Mouse (Mus musculus) T-helper 17 cell (primary cell): ENCODE data around the gene Mfap1b.
"Not testable (repeated sequence)": the region's sequence is repeated elsewhere in the genome, so short reads cannot be mapped to it uniquely, and the experiment has no call there.

Experiments
- in situ Hi-C, 2 experiments: fragments of 300-600 bp; cut with MboI, MseI; formaldehyde crosslinking; loops; 1 replicate in 1 of 2; 2 replicates in 1 of 2; pipeline ENCODE4 v1.15.1; 2025; ENCODE audit warnings: high pct_unique_total_duplicates in 2 of 2

The Mfap1b gene

DNA sequence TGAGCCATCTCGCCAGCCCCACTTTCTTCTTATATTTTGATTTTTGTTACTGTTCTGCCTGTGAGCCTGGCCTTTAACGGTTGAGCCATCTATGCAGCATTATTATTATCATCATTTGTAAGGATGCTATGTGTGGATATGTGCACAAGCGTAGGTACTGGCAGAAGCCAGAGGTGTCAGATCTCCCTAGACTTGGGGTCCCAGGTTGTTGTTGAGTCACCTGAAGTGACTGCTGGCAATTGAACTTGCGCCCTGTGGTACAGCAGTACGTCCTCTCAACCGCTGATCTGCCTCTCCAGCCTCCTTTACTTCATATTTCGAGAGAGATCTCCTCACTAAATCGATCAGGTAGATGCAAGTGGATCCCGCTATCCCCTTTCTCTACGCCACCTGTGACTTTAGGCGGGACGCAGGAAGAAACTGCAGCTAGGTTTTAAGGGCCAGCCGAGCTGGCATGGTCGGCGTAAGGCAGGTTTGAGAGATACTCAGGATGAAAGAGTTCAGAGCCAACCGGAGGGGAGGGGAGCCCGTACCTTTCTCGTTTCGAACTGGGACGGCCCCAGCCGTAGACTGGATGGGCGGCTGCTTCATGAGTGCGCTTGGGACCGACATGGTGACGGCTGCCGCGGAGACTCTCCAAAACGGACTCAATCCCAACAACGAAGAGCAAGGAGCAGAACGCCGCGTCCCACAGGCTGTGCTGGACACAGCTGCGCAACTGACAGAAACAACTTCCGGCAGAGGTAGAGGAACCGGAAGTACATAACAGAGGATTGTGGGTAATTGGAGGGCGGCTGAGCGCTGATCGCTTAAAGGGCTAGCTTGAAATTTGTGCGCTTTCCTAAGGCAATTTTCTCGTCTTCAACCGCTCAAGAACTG is at the start of gene Mfap1b:
Gene Mfap1b, minus strand, starts transcription at position 767 of the 879 bp plus-strand sequence.
- in situ Hi-C loops: loop anchor here in 1 of 2 experiments (5.0 kb wide), 1 partner anchor 34 kb away; the partner anchor contains the start of genes Mfap1a and Wdr76

DNA sequence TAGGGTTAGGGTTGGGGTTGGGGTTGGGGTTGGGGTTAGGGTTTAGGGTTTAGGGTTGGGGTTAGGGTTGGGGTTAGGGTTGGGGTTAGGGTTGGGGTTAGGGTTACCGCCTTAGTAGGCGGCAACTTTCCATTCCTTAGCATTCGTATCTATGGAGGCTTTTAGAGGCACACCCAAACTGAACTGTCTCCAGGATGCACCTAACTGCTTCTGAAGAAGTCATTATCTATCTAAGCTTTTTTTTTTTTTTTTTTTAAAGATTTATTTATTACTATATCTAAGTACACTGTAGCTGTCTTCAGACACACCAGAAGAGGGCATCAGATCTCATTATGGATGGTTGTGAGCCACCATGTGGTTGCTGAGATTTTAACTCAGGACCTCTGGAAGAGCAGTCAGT is 49.0 kb upstream of the Mfap1b start:
- in situ Hi-C loops: not testable (repeated sequence)

DNA sequence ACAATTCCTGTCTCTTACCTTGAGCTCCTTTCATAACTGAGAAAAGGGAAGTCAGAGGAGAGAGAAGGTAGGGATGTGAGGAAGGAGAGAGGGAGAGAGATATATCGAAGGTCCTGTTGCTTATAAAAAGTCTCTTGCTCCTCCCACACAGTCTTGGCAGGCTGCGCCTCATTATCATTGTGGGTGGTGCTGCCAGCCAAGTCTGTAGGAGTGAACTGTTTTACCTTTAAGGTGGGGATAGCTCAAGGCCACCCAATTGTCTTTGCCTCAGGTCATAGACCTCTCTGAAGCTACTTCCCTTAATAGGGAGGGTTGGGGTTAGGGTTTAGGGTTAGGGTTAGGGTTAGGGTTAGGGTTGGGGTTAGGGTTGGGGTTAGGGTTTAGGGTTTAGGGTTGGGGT is 48.1 kb upstream of the Mfap1b start:
- in situ Hi-C loops: no loop called here

DNA sequence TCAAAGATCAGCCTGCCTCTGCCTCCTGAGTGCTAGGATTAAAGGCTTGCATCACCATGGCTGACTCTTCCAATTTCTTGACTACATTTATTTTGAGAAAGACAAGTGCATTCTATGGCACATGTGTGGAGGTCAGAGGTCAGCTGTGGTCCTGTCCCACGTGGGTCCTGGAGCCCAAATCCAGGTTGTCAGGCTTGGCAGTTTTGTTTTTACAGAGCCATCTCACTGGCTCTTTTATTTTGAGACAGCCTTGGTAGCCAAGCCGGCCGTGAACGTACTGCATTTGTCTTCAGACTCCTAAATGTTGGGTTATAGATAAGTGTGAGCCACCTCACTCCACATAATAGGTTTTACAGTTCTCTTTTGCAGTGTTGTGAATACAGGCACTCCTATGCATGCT is 44.8 kb upstream of the Mfap1b start:
- in situ Hi-C loops: not testable (repeated sequence)

DNA sequence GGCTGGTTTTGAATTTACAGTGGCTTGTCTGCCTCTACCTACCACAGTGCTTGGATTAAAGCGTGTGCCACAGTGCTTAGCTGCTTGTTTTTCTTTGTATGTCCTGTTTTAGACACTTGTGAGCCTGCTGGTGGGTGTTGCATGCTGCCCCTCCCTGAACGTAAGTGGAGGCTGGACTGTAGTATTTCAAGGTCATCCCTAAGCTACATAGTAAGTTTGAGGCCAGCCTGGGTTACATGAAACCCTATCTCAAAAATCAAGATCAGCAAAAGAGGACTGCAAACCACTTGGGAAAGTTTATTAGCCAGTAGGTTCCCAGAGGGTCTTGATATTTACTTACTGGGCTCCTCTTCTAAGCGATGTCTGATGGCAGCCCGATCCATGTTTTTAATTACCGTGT is 44.2 kb upstream of the Mfap1b start:
- in situ Hi-C loops: no loop called here

DNA sequence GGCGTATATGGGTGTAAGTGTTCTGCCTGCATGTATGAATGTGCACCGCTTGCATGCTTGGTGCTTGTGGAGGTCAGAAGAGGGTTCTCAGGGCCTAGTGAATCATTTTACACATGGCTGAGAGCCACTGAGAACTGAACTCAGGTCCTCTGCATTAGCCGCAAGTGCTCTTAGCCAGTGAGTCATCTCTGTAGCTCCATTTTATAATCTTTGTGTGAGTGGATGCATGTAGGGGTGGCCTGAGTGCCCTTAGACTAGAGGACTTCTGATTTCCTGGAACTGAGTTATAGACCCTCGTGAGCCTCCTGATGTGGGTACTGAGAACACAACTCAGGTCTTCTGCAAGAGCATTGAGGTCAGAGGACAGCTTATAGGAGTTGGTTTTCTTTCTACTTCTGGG is 40.3 kb upstream of the Mfap1b start:
- in situ Hi-C loops: no loop called here

DNA sequence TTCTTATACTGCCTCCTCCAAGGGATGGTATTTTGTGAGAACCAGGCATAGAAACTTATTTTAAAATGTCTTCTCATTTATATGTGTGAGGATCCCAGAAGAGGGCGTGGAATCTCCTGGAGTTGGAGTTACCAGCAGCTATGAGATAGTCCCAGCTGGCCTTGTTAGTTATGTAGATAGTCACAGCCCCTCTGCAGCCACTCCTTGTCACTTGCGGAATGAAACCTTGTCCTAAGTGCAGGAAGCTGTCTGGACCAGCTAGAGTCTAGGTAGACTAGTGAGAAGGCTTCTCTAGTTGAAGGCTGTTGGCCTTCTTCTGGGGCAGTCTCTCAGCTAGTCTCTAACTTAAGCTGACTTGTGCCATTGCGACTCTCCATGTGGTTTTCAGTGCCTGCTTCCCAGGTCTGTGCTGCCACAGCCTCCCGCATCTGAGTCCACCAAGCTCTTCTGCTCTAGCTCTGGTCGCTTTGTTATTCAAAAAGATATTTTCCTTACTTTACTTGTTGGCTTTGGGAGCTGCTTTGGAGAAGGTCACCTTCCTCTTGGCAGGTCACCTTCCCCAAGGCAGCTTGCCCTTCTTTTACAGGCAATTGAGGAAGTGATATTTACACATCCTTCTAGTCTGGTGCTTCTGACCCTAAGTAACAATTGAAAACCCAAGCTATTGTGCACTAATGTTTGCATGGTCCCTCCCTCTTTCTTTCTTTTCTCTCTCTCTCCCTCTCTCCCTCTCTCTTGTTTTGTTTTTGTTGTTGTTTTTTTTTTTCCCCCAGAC is 39.3 kb upstream of the Mfap1b start:
- in situ Hi-C loops: not testable (repeated sequence)

DNA sequence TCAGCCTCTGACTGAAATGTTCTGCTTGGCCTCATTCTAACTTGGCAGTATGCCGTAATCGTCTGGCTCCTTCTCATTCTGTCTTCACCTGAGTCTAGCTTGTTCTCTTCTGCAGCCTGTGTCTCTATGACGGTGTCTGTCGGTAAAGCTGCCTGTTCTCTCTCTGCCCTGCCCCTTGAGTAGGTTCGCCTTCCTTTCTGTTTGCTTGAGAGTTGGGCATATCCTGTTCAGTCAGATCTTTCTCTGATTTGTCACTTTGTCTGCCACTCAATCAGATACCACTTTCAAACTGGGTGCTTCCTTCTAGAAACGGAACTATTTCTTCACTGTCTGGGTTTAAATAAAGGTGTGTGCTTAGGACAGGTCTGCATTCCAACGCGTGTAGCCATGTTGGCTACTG is 37.5 kb upstream of the Mfap1b start:
- in situ Hi-C loops: no loop called here

DNA sequence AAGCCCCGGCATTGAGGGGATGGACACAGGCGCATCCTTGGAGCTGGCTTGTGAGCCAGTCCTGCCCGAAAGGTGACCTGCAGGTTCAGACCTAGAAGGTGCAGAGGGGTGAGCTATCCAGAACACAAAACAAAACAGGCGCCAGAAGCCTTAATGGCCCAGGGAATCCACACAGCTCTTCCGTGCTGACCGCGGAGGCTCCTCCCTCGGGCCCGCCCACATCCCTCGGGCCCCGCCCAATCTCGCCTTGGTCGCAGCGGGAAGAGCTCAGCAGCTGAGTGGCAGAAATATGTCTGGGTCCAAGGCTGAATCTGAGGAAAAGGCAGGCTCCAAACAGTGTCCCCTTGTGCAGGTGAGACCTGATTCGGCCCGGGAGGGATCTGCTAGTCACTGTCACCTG is 35.7 kb upstream of the Mfap1b start:
- in situ Hi-C loops: loop anchor here in 1 of 2 experiments (5.0 kb wide), 1 partner anchor 37 kb away; the partner anchor contains the start of gene Mfap1b

DNA sequence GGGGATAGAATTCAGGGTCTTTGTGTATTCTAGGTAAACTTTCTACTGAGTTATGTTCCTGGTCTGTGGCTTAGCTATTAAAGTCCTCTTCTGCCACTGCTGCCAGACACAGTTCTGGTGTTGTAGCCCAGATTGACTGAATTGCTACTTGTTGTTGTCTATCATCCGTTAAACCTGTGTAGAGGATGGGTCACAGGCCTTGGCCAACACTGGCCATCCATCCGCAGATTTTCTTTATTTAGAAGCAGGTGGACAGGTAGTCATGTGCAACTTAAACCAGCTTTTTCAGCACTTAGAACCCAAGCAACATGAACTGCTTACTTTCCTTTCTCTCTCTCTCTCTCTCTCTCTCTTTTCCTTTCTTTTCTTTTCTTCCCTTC is 34.1 kb upstream of the Mfap1b start:
- in situ Hi-C loops: loop anchor here in 1 of 2 experiments (5.0 kb wide), 1 partner anchor 36 kb away; the partner anchor contains the start of gene Mfap1b

DNA sequence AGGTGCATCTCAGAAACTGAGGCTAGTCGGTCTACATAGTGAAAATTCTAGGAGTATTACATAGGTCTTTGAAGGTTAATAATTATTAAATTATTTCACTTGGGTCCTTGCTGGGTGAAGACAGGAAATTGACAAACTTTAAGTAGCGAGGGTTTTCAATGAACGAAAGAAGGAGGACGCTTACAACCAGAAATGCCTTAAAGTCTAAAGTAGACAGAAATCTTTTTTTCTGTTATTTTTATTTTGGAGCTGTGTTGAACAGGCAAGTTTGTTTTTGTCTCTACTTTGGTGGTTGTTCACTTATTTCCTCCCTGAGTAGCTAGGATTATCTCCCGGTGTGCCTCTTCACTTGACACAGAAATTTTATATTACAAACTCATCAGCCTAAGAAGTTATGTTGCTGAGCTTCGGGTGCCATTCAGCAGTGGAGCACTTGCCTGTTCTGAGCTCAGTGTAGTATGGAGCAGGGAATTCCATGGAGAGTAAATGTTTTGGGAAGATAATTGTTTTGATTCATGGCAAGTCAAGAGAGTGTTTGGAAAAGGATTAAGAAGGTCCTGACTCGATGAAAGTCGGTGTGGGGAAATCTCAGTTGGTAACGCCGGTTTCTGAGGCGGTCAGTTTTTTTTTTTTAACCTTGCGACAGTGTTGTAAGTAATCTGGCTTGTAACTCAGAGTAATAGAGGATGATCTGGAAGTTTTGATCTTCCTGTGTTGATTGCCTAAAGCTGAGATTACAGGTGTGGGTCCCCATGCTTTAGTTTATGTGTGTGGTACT is 33.5 kb upstream of the Mfap1b start:
- in situ Hi-C loops: loop anchor here in 1 of 2 experiments (5.0 kb wide), 1 partner anchor 35 kb away; the partner anchor contains the start of gene Mfap1b

DNA sequence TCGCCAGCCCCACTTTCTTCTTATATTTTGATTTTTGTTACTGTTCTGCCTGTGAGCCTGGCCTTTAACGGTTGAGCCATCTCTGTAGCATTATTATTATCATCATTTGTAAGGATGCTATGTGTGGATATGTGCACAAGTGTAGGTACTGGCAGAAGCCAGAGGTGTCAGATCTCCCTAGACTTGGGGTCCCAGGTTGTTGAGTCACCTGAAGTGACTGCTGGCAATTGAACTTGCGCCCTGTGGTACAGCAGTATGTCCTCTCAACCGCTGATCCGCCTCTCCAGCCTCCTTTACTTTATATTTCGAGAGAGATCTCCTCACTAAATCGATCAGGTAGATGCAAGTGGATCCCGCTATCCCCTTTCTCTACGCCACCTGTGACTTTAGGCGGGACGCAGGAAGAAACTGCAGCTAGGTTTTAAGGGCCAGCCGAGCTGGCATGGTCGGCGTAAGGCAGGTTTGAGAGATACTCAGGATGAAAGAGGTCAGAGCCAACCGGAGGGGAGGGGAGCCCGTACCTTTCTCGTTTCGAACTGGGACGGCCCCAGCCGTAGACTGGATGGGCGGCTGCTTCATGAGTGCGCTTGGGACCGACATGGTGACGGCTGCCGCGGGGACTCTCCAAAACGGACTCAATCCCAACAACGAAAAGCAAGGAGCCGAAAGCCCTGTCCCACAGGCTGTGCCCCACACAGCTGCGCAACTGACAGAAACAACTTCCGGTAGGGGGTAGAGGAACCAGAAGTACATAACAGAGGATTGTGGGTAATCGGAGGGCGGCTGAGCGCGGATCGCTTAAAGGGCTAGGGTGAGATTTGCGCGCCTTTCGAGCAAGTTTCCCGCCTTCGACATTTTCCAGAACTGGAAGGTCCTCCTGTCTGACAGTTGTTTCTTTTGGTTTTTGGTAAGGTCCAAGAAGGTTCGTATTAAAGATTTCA is 32.3 kb upstream of the Mfap1b start, which contains the start of the genes Mfap1a and Wdr76:
Gene Mfap1a, minus strand, starts transcription at position 724 of the 941 bp plus-strand sequence.
Gene Wdr76, plus strand, starts transcription at position 782 of the 941 bp plus-strand sequence.
- in situ Hi-C loops: loop anchor here in 1 of 2 experiments (5.0 kb wide), 1 partner anchor 34 kb away; the partner anchor contains the start of gene Mfap1b

DNA sequence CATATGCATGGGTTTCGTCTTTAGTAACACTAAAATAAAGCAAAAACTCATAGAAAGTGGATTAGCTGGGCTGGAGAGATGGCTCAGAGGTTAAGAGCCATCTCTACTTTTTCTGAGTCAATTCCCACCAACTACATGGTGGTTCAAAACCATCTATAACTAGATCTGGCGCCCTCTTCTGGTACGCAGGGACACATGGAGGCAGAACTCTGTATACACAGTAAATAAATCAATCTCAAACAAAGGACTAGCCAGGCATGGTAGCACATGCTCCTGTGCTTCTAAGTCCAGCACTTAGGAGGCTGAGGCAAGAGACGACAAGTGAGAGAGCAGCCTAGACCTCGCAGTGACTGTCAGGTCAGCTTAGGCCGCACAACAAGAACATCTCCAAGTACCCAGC is 27.7 kb upstream of the Mfap1b start:
- in situ Hi-C loops: not testable (repeated sequence)

DNA sequence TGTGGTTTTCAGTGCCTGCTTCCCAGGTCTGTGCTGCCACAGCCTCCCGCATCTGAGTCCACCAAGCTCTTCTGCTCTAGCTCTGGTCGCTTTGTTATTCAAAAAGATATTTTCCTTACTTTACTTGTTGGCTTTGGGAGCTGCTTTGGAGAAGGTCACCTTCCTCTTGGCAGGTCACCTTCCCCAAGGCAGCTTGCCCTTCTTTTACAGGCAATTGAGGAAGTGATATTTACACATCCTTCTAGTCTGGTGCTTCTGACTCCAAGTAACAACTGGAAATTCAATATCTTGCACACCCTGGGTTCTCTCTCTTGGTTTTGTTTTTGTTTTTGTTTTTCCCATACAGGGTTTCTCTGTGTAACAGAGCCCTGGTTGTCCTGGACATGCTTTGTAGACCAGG is 10.5 kb upstream of the Mfap1b start:
- in situ Hi-C loops: not testable (repeated sequence)

DNA sequence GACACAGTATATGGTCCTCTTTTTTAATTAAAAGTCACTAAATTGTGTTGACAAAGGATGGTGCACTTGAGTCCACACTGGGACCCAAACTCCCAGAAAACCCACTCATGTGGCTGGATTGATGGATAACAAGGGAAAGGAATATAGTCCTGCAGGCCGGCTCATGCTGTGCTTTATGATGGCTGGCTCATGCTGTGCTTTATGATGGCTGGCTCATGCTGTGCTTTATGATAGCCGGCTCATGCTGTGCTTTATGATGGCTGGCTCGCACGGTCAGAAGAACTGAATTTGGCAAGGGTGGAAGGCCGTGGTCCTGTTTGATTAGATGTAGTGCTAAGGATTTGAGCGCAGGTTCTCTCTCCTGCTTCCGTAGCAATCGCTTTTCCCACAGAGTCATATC is 9.7 kb upstream of the Mfap1b start:
- in situ Hi-C loops: no loop called here

DNA sequence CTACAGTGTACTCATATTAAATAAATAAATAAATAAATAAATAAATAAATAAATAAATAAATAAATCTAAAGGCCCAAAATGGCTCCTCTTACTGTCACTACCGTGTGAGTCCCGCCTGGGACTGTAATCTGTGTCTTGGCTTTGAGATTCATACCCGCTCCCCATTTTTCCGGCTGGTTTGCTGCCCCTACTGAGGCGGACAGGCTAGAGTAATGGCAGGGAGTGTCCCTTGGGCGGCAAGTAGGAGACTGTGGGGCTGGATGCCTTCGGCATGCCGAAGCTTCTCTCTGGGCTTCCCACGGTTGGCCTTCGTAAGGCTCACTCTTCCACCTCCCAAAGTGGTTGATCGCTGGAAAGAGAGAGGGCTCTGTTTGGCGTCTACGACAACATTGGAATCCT is 7.0 kb upstream of the Mfap1b start:
- in situ Hi-C loops: not testable (repeated sequence)

DNA sequence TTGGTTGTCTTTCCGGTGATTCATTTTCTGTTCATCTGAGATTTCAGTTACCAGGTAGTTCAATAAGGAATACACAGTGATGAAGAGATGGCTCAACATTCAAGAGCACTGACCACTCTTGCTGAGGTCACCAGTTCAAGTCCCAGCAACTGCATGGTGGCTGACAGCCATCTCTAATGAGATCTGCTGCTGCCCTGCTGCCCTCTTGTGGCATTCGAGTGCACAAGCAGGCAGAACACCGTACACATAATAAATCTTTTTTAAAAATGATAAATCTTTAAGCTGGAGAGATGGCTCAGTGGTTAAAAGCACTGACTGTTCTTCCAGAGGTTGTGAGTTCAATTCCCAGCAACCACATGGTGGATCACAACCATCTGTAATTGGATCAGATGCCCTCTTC is 6.6 kb upstream of the Mfap1b start:
- in situ Hi-C loops: no loop called here

DNA sequence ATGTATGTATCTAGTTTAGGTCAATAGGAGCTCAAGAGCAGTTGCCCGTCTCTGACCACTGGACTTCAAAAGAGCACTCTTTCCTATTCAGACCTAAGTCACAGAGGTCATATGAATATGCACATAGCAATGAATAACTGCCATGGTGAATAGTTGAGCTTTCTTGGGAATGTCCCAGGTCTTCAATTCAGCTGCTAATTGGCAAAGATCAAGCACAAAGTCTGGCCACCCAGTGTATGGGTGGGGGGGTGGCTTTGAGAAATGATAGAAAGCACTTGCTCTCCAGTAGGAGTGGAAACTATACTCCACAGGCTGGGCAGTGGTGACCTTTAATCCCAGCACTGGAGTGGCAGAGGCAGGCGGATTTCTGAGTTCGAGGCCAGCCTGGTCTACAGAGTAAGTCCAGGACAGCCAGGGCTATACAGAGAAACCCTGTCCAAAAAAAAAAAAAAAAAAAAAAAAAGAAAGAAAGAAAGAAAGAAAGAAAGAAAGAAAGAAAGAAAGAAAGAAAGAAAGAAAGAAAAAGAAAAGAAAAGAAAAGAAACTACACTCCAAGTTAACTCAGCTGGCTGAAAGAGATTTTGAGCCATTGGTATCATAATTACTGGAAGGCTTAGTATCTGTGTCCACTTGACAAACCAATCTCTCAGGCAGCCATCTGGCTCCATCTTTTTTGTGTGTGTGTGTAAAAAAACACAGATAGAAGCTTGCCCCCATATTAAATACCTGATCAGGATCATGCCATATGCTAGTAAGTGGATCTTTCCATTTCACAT is 3.8 kb upstream of the Mfap1b start:
- in situ Hi-C loops: no loop called here

DNA sequence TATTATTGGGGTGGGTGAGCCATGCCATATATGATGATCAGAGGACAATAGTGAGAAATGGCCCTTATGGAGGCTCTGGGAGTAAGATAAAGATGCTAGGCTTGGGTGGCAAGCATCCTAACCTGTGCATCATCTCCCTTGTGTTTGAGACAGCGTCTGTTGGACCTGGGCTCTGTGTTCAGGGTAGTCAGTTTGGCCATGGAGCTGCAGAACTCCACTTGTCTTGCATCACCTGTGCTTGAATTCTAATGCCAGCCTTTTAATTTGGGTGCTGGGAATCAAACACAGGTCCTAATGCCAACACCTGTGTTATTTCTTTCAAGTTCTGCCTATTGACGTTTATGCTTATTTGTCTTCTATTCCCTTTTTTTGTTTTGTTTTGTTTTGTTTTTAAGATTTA is 1.4 kb upstream of the Mfap1b start:
- in situ Hi-C loops: not testable (repeated sequence)
